ENCODE assay signal across 22 mouse cellular contexts in genomic region chr8:122825408-122825807, GRCm38 (mm10). TPM values are rescaled to one million over a fixed set of nuclear protein-coding genes. Genes with fewer than 3 reads are reported as not detected.
DNase-seq lines count a peak whose midpoint lies in the region; ATAC-seq and TF ChIP-seq lines count a peak whose summit lies in the region.
"Had no signal": no experiment of that assay in that cellular context is flagged by ENCODE, and none has a peak within 500 bp of the region (broad histone marks: within the 10 kb centered on the region; RNA-seq: fewer than 3 reads in every experiment).

No protein-coding gene starts in this region.

- no peaks in the 10 kb centered on the region for H3K9me3 ChIP-seq in midbrain, embryonic 11.5 days (ENCODE audit: control insufficient read depth, low read length)
- no peaks in the 10 kb centered on the region for H3K9me3 ChIP-seq in midbrain, embryonic 10.5 days (replicated peaks)
- H3K9me3 ChIP-seq in lung, postnatal 0 days (ENCODE audit: low read length) = no peaks in the 10 kb centered on the region
- H3K9me3 ChIP-seq: embryonic facial prominence, embryonic 15.5 days; forebrain, embryonic 12.5 days; heart, embryonic 13.5 days; hindbrain, embryonic 12.5 days had no signal

- no peaks in the 10 kb centered on the region for H3K36me3 ChIP-seq in midbrain, embryonic 11.5 days (ENCODE audit: control insufficient read depth, insufficient read depth, low read length)
- H3K36me3 ChIP-seq in midbrain, embryonic 10.5 days = no peaks in the 10 kb centered on the region
- no peaks in the 10 kb centered on the region for H3K36me3 ChIP-seq in lung, postnatal 0 days (ENCODE audit: insufficient read depth, low read length)
- H3K36me3 ChIP-seq: embryonic facial prominence, embryonic 15.5 days; forebrain, embryonic 12.5 days; heart, embryonic 13.5 days; hindbrain, embryonic 12.5 days had no signal

- no peak overlapping the region for H3K9ac ChIP-seq in midbrain, embryonic 11.5 days (ENCODE audit: low read length)
- no peak overlapping the region for H3K9ac ChIP-seq in lung, postnatal 0 days (replicated peaks; ENCODE audit: low read depth)
- H3K9ac ChIP-seq: embryonic facial prominence, embryonic 15.5 days; forebrain, embryonic 12.5 days; heart, embryonic 13.5 days; hindbrain, embryonic 12.5 days had no signal

- ATAC-seq in midbrain, embryonic 11.5 days (ENCODE audit: low FRiP score) = no peak
- ATAC-seq in common myeloid progenitor, adult 5-6 weeks (replicated peaks; ENCODE audit: low read depth, poor library complexity, severe bottlenecking) = peak; percentile 45
- ATAC-seq in megakaryocyte, adult 5-6 weeks (ENCODE audit: poor library complexity, severe bottlenecking) = peak; percentile 50
- no peak for ATAC-seq in lung, postnatal 0 days
- ATAC-seq: activated CD4-positive, CD25-positive, alpha-beta regulatory T cell, adult 4 months; hindbrain, embryonic 16.5 days; inflammation-experienced regulatory T-cells, adult 6 months; Patski had no signal

- TF ChIP-seq CTCF in lung, postnatal 0 days (IDR thresholded peaks at IDR 0.05) = no peak

- no peak overlapping the region for H3K4me2 ChIP-seq in midbrain, embryonic 11.5 days
- H3K4me2 ChIP-seq in lung, postnatal 0 days (replicated peaks; ENCODE audit: low read depth, low read length) = no peak overlapping the region
- H3K4me2 ChIP-seq: embryonic facial prominence, embryonic 15.5 days; forebrain, embryonic 12.5 days; heart, embryonic 13.5 days; hindbrain, embryonic 12.5 days had no signal

- H3K4me1 ChIP-seq in midbrain, embryonic 11.5 days (ENCODE audit: control insufficient read depth, insufficient read depth, low read length) = no peaks in the 10 kb centered on the region; the same call in 1 of the 2 replicates
- H3K4me1 ChIP-seq in midbrain, embryonic 10.5 days = peaks cover 19% of the 10 kb centered on the region
- no peaks in the 10 kb centered on the region for H3K4me1 ChIP-seq in lung, postnatal 0 days (ENCODE audit: insufficient read depth, low read depth, low read length)

- H3K27me3 ChIP-seq in midbrain, embryonic 11.5 days (ENCODE audit: control insufficient read depth, insufficient read depth, low read length) = no peaks in the 10 kb centered on the region
- no peaks in the 10 kb centered on the region for H3K27me3 ChIP-seq in midbrain, embryonic 10.5 days (ENCODE audit: low read depth, poor library complexity, severe bottlenecking)
- H3K27me3 ChIP-seq in lung, postnatal 0 days (replicated peaks; ENCODE audit: insufficient read depth, low read length) = no peaks in the 10 kb centered on the region
- H3K27me3 ChIP-seq: CH12.LX; embryonic facial prominence, embryonic 15.5 days; Patski had no signal

- WGBS in midbrain, embryonic 11.5 days = 75% methylated on average over 8 of the region's 8 CpGs
- 88% methylated on average over 8 of the region's 8 CpGs for WGBS in midbrain, embryonic 10.5 days
- WGBS in lung, postnatal 0 days = 67% methylated on average over 8 of the region's 8 CpGs

- peak; percentile 73 for DNase-seq in midbrain, embryonic 11.5 days (ENCODE audit: low spot score, missing footprints)
- DNase-seq in midbrain, embryonic 10.5 days (ENCODE audit: low spot score) = no peak
- DNase-seq in frontal cortex, postnatal 25 days (ENCODE audit: low spot score in 2 of 2) = no peak
- no peak for DNase-seq in urinary bladder, postnatal 36 days (ENCODE audit: low spot score in 2 of 2)
- no peak for DNase-seq in lung, postnatal 0 days (ENCODE audit: low spot score)
- DNase-seq: adrenal gland, postnatal 14 days; embryo, embryonic 11 days; gastrocnemius, postnatal 14 days; heart, postnatal 36 days had no signal

- no peak for TF ChIP-seq EP300 in lung, postnatal 0 days (IDR thresholded peaks at IDR 0.05)

- H3K4me3 ChIP-seq in midbrain, embryonic 11.5 days (ENCODE audit: low read depth, low read length) = no peak overlapping the region
- H3K4me3 ChIP-seq in midbrain, embryonic 10.5 days = no peak overlapping the region
- no peak overlapping the region for H3K4me3 ChIP-seq in lung, postnatal 0 days (ENCODE audit: low read depth, low read length)
- H3K4me3 ChIP-seq: embryonic facial prominence, embryonic 15.5 days; forebrain, embryonic 12.5 days; heart, embryonic 13.5 days; hindbrain, embryonic 12.5 days had no signal

- no peak overlapping the region for H3K27ac ChIP-seq in midbrain, embryonic 11.5 days (ENCODE audit: low read depth, low read length)
- H3K27ac ChIP-seq in midbrain, embryonic 10.5 days (replicated peaks) = no peak overlapping the region
- H3K27ac ChIP-seq in lung, postnatal 0 days (ENCODE audit: low read length) = no peak overlapping the region
- H3K27ac ChIP-seq: embryonic facial prominence, embryonic 15.5 days; heart, embryonic 13.5 days; hindbrain, embryonic 12.5 days had no signal

RNA-seq across cellular contexts. Expression of gene Cdh15, which starts 22.4 kb away (rescaled TPM):
- polyA plus RNA-seq in midbrain, embryonic 11.5 days (2014; fragmentation: Nextera tagmentation; extraction: Ambion mirVana) = 0.47 and 0.59 TPM in 2 replicates
- polyA plus RNA-seq in midbrain, embryonic 10.5 days (2016; fragmentation: Nextera tagmentation; extraction: Ambion mirVana) = 0.51 and 0.54 TPM in 2 replicates
- not detected in 2 replicates for total RNA-seq in common myeloid progenitor, adult 5-6 weeks (2017)
- total RNA-seq in megakaryocyte, adult 5-6 weeks (2015) = not detected in 2 replicates
- total RNA-seq in megakaryocyte, adult 5-6 weeks (2017) = not detected in 2 replicates
- polyA plus RNA-seq in lung, postnatal 0 days (2015; fragmentation: Nextera tagmentation; extraction: Ambion mirVana) = 0.10 TPM in 1 of 2 replicates, not detected in the other
- total RNA-seq: CH12.LX; heart, postnatal 36 days had no signal
- polyA plus RNA-seq: gonadal fat pad, adult 2 months; heart, postnatal 0 days had no signal

RNA-seq across cellular contexts. Expression of gene Acsf3, which starts 50.1 kb away (rescaled TPM):
- 13.9 and 14.9 TPM in 2 replicates for polyA plus RNA-seq in midbrain, embryonic 11.5 days (2014; fragmentation: Nextera tagmentation; extraction: Ambion mirVana)
- 17.8 and 18.6 TPM in 2 replicates for polyA plus RNA-seq in midbrain, embryonic 10.5 days (2016; fragmentation: Nextera tagmentation; extraction: Ambion mirVana)
- 7.3 and 7.9 TPM in 2 replicates for total RNA-seq in common myeloid progenitor, adult 5-6 weeks (2017)
- 4.3 and 5.0 TPM in 2 replicates for total RNA-seq in megakaryocyte, adult 5-6 weeks (2015)
- total RNA-seq in megakaryocyte, adult 5-6 weeks (2017) = 3.9 and 5.9 TPM in 2 replicates
- 10.9 TPM in 2 replicates for polyA plus RNA-seq in lung, postnatal 0 days (2015; fragmentation: Nextera tagmentation; extraction: Ambion mirVana)

Comparison
In these comparisons a context has a peak if more than half of its experiments do, and no peak if none do; other contexts are left out.
1. ATAC-seq: peak in common myeloid progenitor, adult 5-6 weeks (single experiment) and megakaryocyte, adult 5-6 weeks (single experiment); none in midbrain, embryonic 11.5 days (single experiment) and lung, postnatal 0 days (single experiment).